Mouse (Mus musculus): ENCODE results near the gene Mbtps2. TPM values are rescaled to one million over a fixed set of nuclear protein-coding genes. Genes with fewer than 3 reads are reported as not detected.

The Mbtps2 gene
- 8.3 and 9.0 TPM in 2 replicates for polyA plus RNA-seq (2015; fragmentation: Nextera tagmentation; extraction: Ambion mirVana)

GRCm38 (mm10) chrX:157598186-157598996 is at the start of gene Mbtps2:
Gene Mbtps2, minus strand, starts transcription at chrX:157598715.
- H3K36me3 ChIP-seq (ENCODE audit: control insufficient read depth, insufficient read depth, low read length), result no peaks in the 10 kb centered on the region
- DNase-seq (ENCODE audit: low spot score), result peak; percentile 73
- peak within 1 kb of the TSS; percentile 59 for H3K4me3 ChIP-seq (ENCODE audit: low read depth, low read length)
- ATAC-seq (ENCODE audit: low FRiP score, low TSS enrichment), result peak; percentile 92
- peak within 1 kb of the TSS; percentile 79 for H3K9ac ChIP-seq (ENCODE audit: low read length)
- peak within 1 kb of the TSS; percentile 49 for H3K4me2 ChIP-seq (replicated peaks; ENCODE audit: low read depth)
- H3K4me1 ChIP-seq (replicated peaks; ENCODE audit: control insufficient read depth, insufficient read depth), result no peaks in the 10 kb centered on the region
- H3K27me3 ChIP-seq (ENCODE audit: control insufficient read depth, insufficient read depth, low read length), result no peaks in the 10 kb centered on the region
- no peaks in the 10 kb centered on the region for H3K9me3 ChIP-seq (ENCODE audit: control insufficient read depth, low read length)
- 16% methylated on average over 34 of the region's 74 CpGs for WGBS
- no peak for TF ChIP-seq EP300 (optimal IDR thresholded peaks at IDR 0.05)
- TF ChIP-seq CTCF (IDR thresholded peaks at IDR 0.05; ENCODE audit: low read depth), result no peak
- peak within 1 kb of the TSS; percentile 94 for H3K27ac ChIP-seq (replicated peaks)

- DNase-seq (ENCODE audit: low spot score), result no peak
- WGBS, result 37% methylated on average over 1 of the region's 1 CpGs
Measured at GRCm38 (mm10) chrX:157646399-157646798, 47.9 kb upstream of the Mbtps2 start.

GRCm38 (mm10) chrX:157644700-157645099 is 46.2 kb upstream of the Mbtps2 start:
- Histone ChIP-seq H3K4me3 (ENCODE audit: low read depth, low read length) (no peak overlapping the region), H3K27ac (replicated peaks) (no peak overlapping the region), H3K9me3 (ENCODE audit: control insufficient read depth, low read length) (no peaks in the 10 kb centered on the region), H3K27me3 (ENCODE audit: control insufficient read depth, insufficient read depth, low read length) (no peaks in the 10 kb centered on the region), H3K4me2 (replicated peaks; ENCODE audit: low read depth) (no peak overlapping the region), H3K36me3 (ENCODE audit: control insufficient read depth, insufficient read depth, low read length) (no peaks in the 10 kb centered on the region), H3K4me1 (replicated peaks; ENCODE audit: control insufficient read depth, insufficient read depth) (no peaks in the 10 kb centered on the region), H3K9ac (ENCODE audit: low read length) (no peak overlapping the region)
- 69% methylated on average over 4 of the region's 4 CpGs for WGBS
- TF ChIP-seq EP300 (optimal IDR thresholded peaks at IDR 0.05) (no peak), CTCF (IDR thresholded peaks at IDR 0.05; ENCODE audit: low read depth) (no peak)
- ATAC-seq (ENCODE audit: low FRiP score, low TSS enrichment) (no peak), DNase-seq (ENCODE audit: low spot score) (no peak)

More at GRCm38 (mm10) chrX:157646399-157646798, 47.9 kb upstream of the Mbtps2 start:
- no peak overlapping the region for H3K4me3 ChIP-seq (ENCODE audit: low read depth, low read length)
- no peaks in the 10 kb centered on the region for H3K36me3 ChIP-seq (ENCODE audit: control insufficient read depth, insufficient read depth, low read length)
- no peaks in the 10 kb centered on the region for H3K27me3 ChIP-seq (ENCODE audit: control insufficient read depth, insufficient read depth, low read length)
- no peak for ATAC-seq (ENCODE audit: low FRiP score, low TSS enrichment)
- TF ChIP-seq CTCF (IDR thresholded peaks at IDR 0.05; ENCODE audit: low read depth) (no peak), EP300 (optimal IDR thresholded peaks at IDR 0.05) (no peak)
- no peak overlapping the region for H3K9ac ChIP-seq (ENCODE audit: low read length)
- H3K27ac ChIP-seq (replicated peaks), result no peak overlapping the region
- no peaks in the 10 kb centered on the region for H3K9me3 ChIP-seq (ENCODE audit: control insufficient read depth, low read length)
- no peak overlapping the region for H3K4me2 ChIP-seq (replicated peaks; ENCODE audit: low read depth)
- no peaks in the 10 kb centered on the region for H3K4me1 ChIP-seq (replicated peaks; ENCODE audit: control insufficient read depth, insufficient read depth)

- DNase-seq (ENCODE audit: low spot score), result peak; percentile 27
Measured at GRCm38 (mm10) chrX:157644300-157644699, 45.8 kb upstream of the Mbtps2 start.

GRCm38 (mm10) chrX:157642856-157643255 is 44.3 kb upstream of the Mbtps2 start:
- no peak overlapping the region for H3K4me2 ChIP-seq (replicated peaks; ENCODE audit: low read depth)
- H3K4me1 ChIP-seq (replicated peaks; ENCODE audit: control insufficient read depth, insufficient read depth), result no peaks in the 10 kb centered on the region
- ATAC-seq (ENCODE audit: low FRiP score, low TSS enrichment) (no peak), DNase-seq (ENCODE audit: low spot score) (no peak)
- no peaks in the 10 kb centered on the region for H3K36me3 ChIP-seq (ENCODE audit: control insufficient read depth, insufficient read depth, low read length)
- no peak overlapping the region for H3K9ac ChIP-seq (ENCODE audit: low read length)
- no peak overlapping the region for H3K4me3 ChIP-seq (ENCODE audit: low read depth, low read length)
- no peaks in the 10 kb centered on the region for H3K9me3 ChIP-seq (ENCODE audit: control insufficient read depth, low read length)
- TF ChIP-seq CTCF (IDR thresholded peaks at IDR 0.05; ENCODE audit: low read depth), result no peak
- no peak for TF ChIP-seq EP300 (optimal IDR thresholded peaks at IDR 0.05)
- H3K27me3 ChIP-seq (ENCODE audit: control insufficient read depth, insufficient read depth, low read length), result no peaks in the 10 kb centered on the region
- H3K27ac ChIP-seq (replicated peaks), result no peak overlapping the region
- 75% methylated on average over 5 of the region's 5 CpGs for WGBS

More at GRCm38 (mm10) chrX:157644300-157644699, 45.8 kb upstream of the Mbtps2 start:
- no peak overlapping the region for H3K9ac ChIP-seq (ENCODE audit: low read length)
- WGBS, result 9% methylated on average over 3 of the region's 3 CpGs
- no peaks in the 10 kb centered on the region for H3K36me3 ChIP-seq (ENCODE audit: control insufficient read depth, insufficient read depth, low read length)
- ATAC-seq (ENCODE audit: low FRiP score, low TSS enrichment), result no peak
- H3K27me3 ChIP-seq (ENCODE audit: control insufficient read depth, insufficient read depth, low read length), result no peaks in the 10 kb centered on the region
- no peaks in the 10 kb centered on the region for H3K9me3 ChIP-seq (ENCODE audit: control insufficient read depth, low read length)
- TF ChIP-seq CTCF (IDR thresholded peaks at IDR 0.05; ENCODE audit: low read depth), result peak; percentile 89
- no peak for TF ChIP-seq EP300 (optimal IDR thresholded peaks at IDR 0.05)
- no peak overlapping the region for H3K4me2 ChIP-seq (replicated peaks; ENCODE audit: low read depth)
- no peak overlapping the region for H3K4me3 ChIP-seq (ENCODE audit: low read depth, low read length)
- no peak overlapping the region for H3K27ac ChIP-seq (replicated peaks)
- H3K4me1 ChIP-seq (replicated peaks; ENCODE audit: control insufficient read depth, insufficient read depth), result no peaks in the 10 kb centered on the region

GRCm38 (mm10) chrX:157637253-157637652 is 38.7 kb upstream of the Mbtps2 start:
- DNase-seq (ENCODE audit: low spot score), result no peak
- ATAC-seq (ENCODE audit: low FRiP score, low TSS enrichment), result no peak
- 67% methylated on average over 1 of the region's 1 CpGs for WGBS
- H3K27me3 ChIP-seq (ENCODE audit: control insufficient read depth, insufficient read depth, low read length), result no peaks in the 10 kb centered on the region
- H3K4me1 ChIP-seq (replicated peaks; ENCODE audit: control insufficient read depth, insufficient read depth), result no peaks in the 10 kb centered on the region
- H3K27ac ChIP-seq (replicated peaks), result no peak overlapping the region
- no peak for TF ChIP-seq EP300 (optimal IDR thresholded peaks at IDR 0.05)
- TF ChIP-seq CTCF (IDR thresholded peaks at IDR 0.05; ENCODE audit: low read depth), result no peak
- H3K9ac ChIP-seq (ENCODE audit: low read length), result no peak overlapping the region
- H3K4me3 ChIP-seq (ENCODE audit: low read depth, low read length), result no peak overlapping the region
- no peaks in the 10 kb centered on the region for H3K9me3 ChIP-seq (ENCODE audit: control insufficient read depth, low read length)
- H3K36me3 ChIP-seq (ENCODE audit: control insufficient read depth, insufficient read depth, low read length), result no peaks in the 10 kb centered on the region
- H3K4me2 ChIP-seq (replicated peaks; ENCODE audit: low read depth), result no peak overlapping the region

Data from stomach, postnatal 0 days (tissue).